Comparison of ENCODE assay signal across 9 mouse cellular contexts in genomic region chr3:101552621-101553620, GRCm38 (mm10). TPM values are rescaled to one million over a fixed set of nuclear protein-coding genes. Genes with fewer than 3 reads are reported as not detected.
DNase-seq lines count a peak whose midpoint lies in the region; ATAC-seq lines count a peak whose summit lies in the region.
"Had no signal": no experiment of that assay in that cellular context is flagged by ENCODE, and none has a peak within 500 bp of the region (broad histone marks: within the 10 kb centered on the region; RNA-seq: fewer than 3 reads in every experiment).

No protein-coding gene starts in this region.

- intact Hi-C loops in heart, postnatal 14 days (cut with DNase I) = loop anchor here (5.0 kb wide), 2 partner anchors 46 to 49 kb away; partner anchors contain the start of gene Atp1a1

- no peaks in the 10 kb centered on the region for H3K27me3 ChIP-seq in hindbrain, embryonic 16.5 days (replicated peaks; ENCODE audit: control insufficient read depth, insufficient read depth, low read length)
- H3K27me3 ChIP-seq: embryonic facial prominence, embryonic 13.5 days had no signal

- 89% methylated on average over 7 of the region's 7 CpGs for WGBS in hindbrain, embryonic 16.5 days

- ATAC-seq in hindbrain, embryonic 16.5 days = no peak

- no peak overlapping the region for H3K27ac ChIP-seq in hindbrain, embryonic 16.5 days (ENCODE audit: low read depth, low read length)

- DNase-seq in adrenal gland, adult 2 months = peak; percentile 63
- no peak for DNase-seq in adrenal gland, adult 18-20 months (ENCODE audit: low spot score in 2 of 2)
- peak; percentile 31 for DNase-seq in lung, postnatal 25 days (ENCODE audit: low spot score)
- DNase-seq in lung, postnatal 10 days = no peak
- peak; percentile 36 to 45 for DNase-seq in heart, postnatal 14 days
- DNase-seq in skeletal muscle tissue, adult 2 months (ENCODE audit: low read depth, low spot score) = peak; percentile 44
- DNase-seq in layer of hippocampus, adult 18-20 months (ENCODE audit: low spot score in 2 of 2) = no peak

- no peak overlapping the region for H3K4me3 ChIP-seq in hindbrain, embryonic 16.5 days (ENCODE audit: low read length)
- H3K4me3 ChIP-seq: embryonic facial prominence, embryonic 13.5 days had no signal

- no peaks in the 10 kb centered on the region for H3K36me3 ChIP-seq in hindbrain, embryonic 16.5 days (ENCODE audit: control insufficient read depth, insufficient read depth, low read length)
- H3K36me3 ChIP-seq: embryonic facial prominence, embryonic 13.5 days had no signal

- H3K9me3 ChIP-seq in hindbrain, embryonic 16.5 days (ENCODE audit: control insufficient read depth, low read length) = no peaks in the 10 kb centered on the region
- H3K9me3 ChIP-seq: embryonic facial prominence, embryonic 13.5 days had no signal

- H3K9ac ChIP-seq in hindbrain, embryonic 16.5 days (ENCODE audit: low read depth, low read length) = no peak overlapping the region

- H3K4me2 ChIP-seq in hindbrain, embryonic 16.5 days (ENCODE audit: low read length) = no peak overlapping the region

- H3K4me1 ChIP-seq in hindbrain, embryonic 16.5 days (ENCODE audit: control insufficient read depth, insufficient read depth, low read depth, low read length) = peaks cover 7% of the 10 kb centered on the region; the same call in 1 of the 2 replicates

RNA-seq across cellular contexts. Expression of gene Atp1a1, which starts 51.6 kb away (rescaled TPM):
- total RNA-seq in adrenal gland, adult 2 months (2021) = 1,000 to 10,000 TPM in 1 of 2 experiments, 100 to 1,000 TPM in 1; 611 to 1,035 TPM
- 301 and 380 TPM in 2 replicates for polyA plus RNA-seq in adrenal gland, adult 2 months (2012; rRNA removed)
- 100 to 1,000 TPM; 737 to 778 TPM for total RNA-seq in adrenal gland, adult 18-20 months (2021)
- 100 to 1,000 TPM; 773 to 866 TPM for total RNA-seq in heart, postnatal 14 days (2021)
- 67.5 and 74.9 TPM in 2 replicates for polyA plus RNA-seq in hindbrain, embryonic 16.5 days (2015; fragmentation: Nextera tagmentation; extraction: Ambion mirVana)
- 100 to 1,000 TPM; 518 to 527 TPM for total RNA-seq in layer of hippocampus, adult 18-20 months (2021)

Comparison
In these comparisons a context has a peak if more than half of its experiments do, and no peak if none do; other contexts are left out.
1. DNase-seq: peak in adrenal gland, adult 2 months (single experiment), lung, postnatal 25 days (single experiment), heart, postnatal 14 days (2 of 2) and skeletal muscle tissue, adult 2 months (single experiment); none in adrenal gland, adult 18-20 months (0 of 2), lung, postnatal 10 days (single experiment) and layer of hippocampus, adult 18-20 months (0 of 2).